Mouse (Mus musculus): Measurements from ENCODE around the gene Clic3.

GRCm38 (mm10) chr2:25430395-25431233, 26.0 kb upstream of the Clic3 start:
- no peak for TF ChIP-seq CTCF (IDR thresholded peaks at IDR 0.05 in 2 of 3, conservative IDR thresholded peaks at IDR 0.05 in 1 of 3; ENCODE audit: control insufficient read depth in 1 of 3, insufficient read depth in 1 of 3, low read depth in 2 of 3, low read length in 3 of 3, poor library complexity in 1 of 3, severe bottlenecking in 1 of 3)
- TF ChIP-seq BHLHE40 (IDR thresholded peaks at IDR 0.05; ENCODE audit: borderline replicate concordance, low read depth, low read length): no peak
- TF ChIP-seq POLR2A (IDR thresholded peaks at IDR 0.05; ENCODE audit: control insufficient read depth in 1 of 2, insufficient read depth in 1 of 2, low read depth in 1 of 2, low read length in 2 of 2, poor library complexity in 1 of 2): no peak
- no peak for TF ChIP-seq SMC3 (IDR thresholded peaks at IDR 0.05; ENCODE audit: low read depth, low read length)
- TF ChIP-seq RAD21 (IDR thresholded peaks at IDR 0.05; ENCODE audit: low read depth, low read length): no peak
- TF ChIP-seq SIN3A (IDR thresholded peaks at IDR 0.05; ENCODE audit: low read length): no peak
- TF ChIP-seq MAZ (IDR thresholded peaks at IDR 0.05; ENCODE audit: low read depth, low read length): no peak
- no peak for TF ChIP-seq MXI1 (IDR thresholded peaks at IDR 0.05; ENCODE audit: low read depth, low read length)
- no peak for TF ChIP-seq ZNF384 (IDR thresholded peaks at IDR 0.05; ENCODE audit: low read depth, low read length)
- TF ChIP-seq KAT2A (conservative IDR thresholded peaks at IDR 0.05; ENCODE audit: low read depth, low read length): no peak
